Mouse (Mus musculus) myocyte (in vitro differentiated cells): ENCODE measurements around the gene Ctnnbl1. TPM values are rescaled to one million over a fixed set of nuclear protein-coding genes. Genes with fewer than 3 reads are reported as not detected.

Source experiments
- H3K27me3 ChIP-seq: one replicate; pipeline ENCODE4 v1.6.1; 2011; ENCODE audit not compliant: control insufficient read depth, insufficient read depth, insufficient read length
- H3K36me3 ChIP-seq: one replicate; pipeline ENCODE4 v1.6.1; 2011; ENCODE audit not compliant: control insufficient read depth, insufficient read depth
- H3K4me2 ChIP-seq: one replicate; pipeline ENCODE4 v1.6.1; 2011; ENCODE audit warnings: low read depth, control low read depth
- H3K4me3 ChIP-seq: one replicate; pipeline ENCODE4 v1.5.1; 2011; ENCODE audit warnings: mild to moderate bottlenecking, control low read depth, moderate library complexity
- H3K79me2 ChIP-seq: one replicate; pipeline ENCODE4 v1.6.1; 2011; ENCODE audit not compliant: control insufficient read depth, insufficient read depth
- H3ac ChIP-seq: one replicate; pipeline ENCODE4 v1.6.1; 2011; ENCODE audit not compliant: control insufficient read depth, insufficient read length
- CEBPB ChIP-seq: IDR thresholded peaks from 2 replicates; pipeline ENCODE4 v1.6.1; 2011; ENCODE audit warnings: mild to moderate bottlenecking, moderate library complexity; ENCODE audit not compliant: poor library complexity, insufficient read depth, severe bottlenecking
- E2F4 ChIP-seq: IDR thresholded peaks from one replicate; pipeline ENCODE4 v1.6.1; 2011; ENCODE audit warnings: mild to moderate bottlenecking, control low read depth, moderate library complexity; ENCODE audit not compliant: insufficient read depth
- MAX ChIP-seq: IDR thresholded peaks from one replicate; pipeline ENCODE4 v1.6.1; 2011; ENCODE audit warnings: low read depth, mild to moderate bottlenecking, control low read depth
- MYOD1 ChIP-seq, 3 experiments: IDR thresholded peaks; one replicate each; pipeline ENCODE4 v1.6.1; 2011; ENCODE audit warnings: control low read depth in 2 of 3, low read depth in 2 of 3, mild to moderate bottlenecking in 2 of 3, moderate library complexity in 1 of 3; ENCODE audit not compliant: insufficient read length in 2 of 3, control insufficient read depth in 1 of 3
- MYOG ChIP-seq, 3 experiments: IDR thresholded peaks; one replicate each; pipeline ENCODE4 v1.6.1; 2011; ENCODE audit warnings: control low read depth in 2 of 3, low read depth in 2 of 3, mild to moderate bottlenecking in 2 of 3; ENCODE audit not compliant: insufficient read length in 2 of 3, control insufficient read depth in 1 of 3, insufficient read depth in 1 of 3
- POLR2A ChIP-seq: IDR thresholded peaks from one replicate; pipeline ENCODE4 v1.6.1; 2011; ENCODE audit warnings: low read depth, mild to moderate bottlenecking, control low read depth, moderate library complexity; ENCODE audit not compliant: insufficient read length
- POLR2AphosphoS2 ChIP-seq: IDR thresholded peaks from one replicate; pipeline ENCODE4 v1.6.1; 2011; ENCODE audit warnings: low read depth, control low read depth; ENCODE audit not compliant: insufficient read length
- REST ChIP-seq: IDR thresholded peaks from one replicate; pipeline ENCODE4 v1.6.1; 2011; ENCODE audit warnings: mild to moderate bottlenecking, control low read depth, moderate library complexity; ENCODE audit not compliant: insufficient read depth, insufficient read length
- SRF ChIP-seq: IDR thresholded peaks from one replicate; pipeline ENCODE4 v1.6.1; 2011; ENCODE audit warnings: low read depth; ENCODE audit not compliant: control insufficient read depth, insufficient read length
- TCF12 ChIP-seq: IDR thresholded peaks from one replicate; pipeline ENCODE4 v1.6.1; 2011; ENCODE audit warnings: mild to moderate bottlenecking, control low read depth; ENCODE audit not compliant: poor library complexity, insufficient read depth, severe bottlenecking
- TCF3 ChIP-seq: IDR thresholded peaks from one replicate; pipeline ENCODE4 v1.6.1; 2011; ENCODE audit warnings: low read depth, control low read depth; ENCODE audit not compliant: insufficient read length
- USF1 ChIP-seq: IDR thresholded peaks from one replicate; pipeline ENCODE4 v1.6.1; 2011; ENCODE audit warnings: low read depth, mild to moderate bottlenecking, control low read depth, moderate library complexity
- polyA plus RNA-seq: library from polyadenylated mRNA; unstranded; fragments of >200 nt; fragmentation: generic; extraction: Trizol; gene quantifications from one replicate; pipeline ENCODE4 v1.2.1, GENCODE M21; 2012; ENCODE audit warnings: missing spikeins

Gene Ctnnbl1
- polyA plus RNA-seq, 1 experiment: 35.0 TPM

DNA sequence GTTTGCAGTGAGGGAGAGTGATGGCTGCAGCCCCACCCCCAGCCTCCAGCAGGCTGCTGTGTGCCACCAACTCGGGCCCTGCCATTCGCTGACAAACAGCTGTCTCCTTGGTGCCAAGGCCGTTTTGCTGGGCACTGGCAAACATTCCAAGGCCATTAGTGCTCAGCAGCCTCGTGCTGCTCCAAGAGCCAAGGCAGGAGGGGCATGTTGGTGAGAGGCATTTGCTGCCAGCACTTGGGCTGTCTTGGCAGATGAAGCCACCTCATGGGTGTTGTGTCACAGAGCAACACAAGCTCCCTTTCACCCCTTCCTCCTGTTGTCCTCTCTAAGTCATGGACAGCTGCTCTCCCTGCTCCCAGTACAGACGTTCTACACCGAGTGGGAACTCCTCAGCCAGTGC, 136.0 kb downstream of the Ctnnbl1 start:
- no peaks in the 10 kb centered on the region for H3K27me3 ChIP-seq
- no peak overlapping the region for H3K4me2 ChIP-seq
- H3K36me3 ChIP-seq: no peaks in the 10 kb centered on the region
- TF ChIP-seq TCF3 (peak; percentile 20), CEBPB (no peak), MAX (peak; percentile 7), MYOD1 (IDR thresholded peaks at IDR 0.05; ENCODE audit: control insufficient read depth in 1 of 3, insufficient read length in 2 of 3, low read depth in 2 of 3) (peak in 2 of 3 experiments; percentile 62 to 67), POLR2A (no peak), MYOG (IDR thresholded peaks at IDR 0.05; ENCODE audit: control insufficient read depth in 1 of 3, insufficient read depth in 1 of 3, insufficient read length in 2 of 3, low read depth in 2 of 3) (peak; percentile 49 to 89 (median 79)), TCF12 (no peak)
- no peaks in the 10 kb centered on the region for H3K79me2 ChIP-seq
- no peak overlapping the region for H3ac ChIP-seq
- H3K4me3 ChIP-seq: no peak overlapping the region

DNA sequence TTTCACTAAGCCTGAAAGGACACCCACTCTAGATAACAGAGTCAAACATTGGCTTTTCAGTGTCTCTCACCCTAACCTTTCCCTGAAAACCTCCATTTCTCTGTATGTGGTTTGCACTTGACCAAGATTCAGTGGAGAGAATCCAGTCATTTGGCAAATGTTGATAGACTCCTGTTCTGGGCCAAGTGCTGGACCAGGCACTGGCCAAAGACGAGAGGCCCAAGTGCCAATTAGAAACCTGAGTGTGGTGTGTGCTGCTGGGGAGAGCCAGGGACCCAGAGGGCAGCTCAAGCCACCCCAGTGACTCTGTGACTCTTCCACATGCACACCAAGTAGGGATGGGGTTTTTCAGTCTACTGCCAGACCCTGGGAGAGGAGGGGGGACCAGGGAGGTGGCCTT, 136.5 kb downstream of the Ctnnbl1 start:
- H3K4me3 ChIP-seq: no peak overlapping the region
- no peaks in the 10 kb centered on the region for H3K36me3 ChIP-seq
- H3ac ChIP-seq: no peak overlapping the region
- H3K27me3 ChIP-seq: no peaks in the 10 kb centered on the region
- no peak overlapping the region for H3K4me2 ChIP-seq
- TF ChIP-seq MYOD1 (IDR thresholded peaks at IDR 0.05; ENCODE audit: control insufficient read depth in 1 of 3, insufficient read length in 2 of 3, low read depth in 2 of 3) (no peak), POLR2A (no peak)
- H3K79me2 ChIP-seq: no peaks in the 10 kb centered on the region

DNA sequence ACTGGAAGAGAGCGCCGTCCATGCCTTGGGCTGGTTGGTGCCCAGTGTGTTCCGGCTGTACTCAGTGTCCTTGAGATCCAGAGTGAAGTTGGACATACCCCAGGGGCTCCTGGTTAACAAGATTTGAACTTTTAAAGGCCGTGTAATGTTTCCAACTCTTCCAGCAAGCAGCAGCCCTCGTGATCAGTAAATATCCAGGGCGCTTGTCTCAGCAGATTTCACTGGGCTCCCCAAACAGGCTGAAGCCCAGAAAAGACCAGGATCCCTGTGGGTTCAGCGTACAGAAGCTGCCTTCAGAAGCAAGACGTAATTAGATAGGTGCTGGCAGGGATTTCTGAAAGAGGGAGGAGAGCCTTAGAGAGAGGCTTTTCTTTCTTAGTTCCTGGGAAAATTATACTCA, 137.9 kb downstream of the Ctnnbl1 start:
- Histone ChIP-seq H3K27me3 (no peaks in the 10 kb centered on the region), H3K79me2 (no peaks in the 10 kb centered on the region), H3K36me3 (no peaks in the 10 kb centered on the region), H3ac (no peak overlapping the region), H3K4me3 (no peak overlapping the region), H3K4me2 (no peak overlapping the region)
- TF ChIP-seq USF1 (no peak), TCF12 (no peak), MYOG (IDR thresholded peaks at IDR 0.05; ENCODE audit: control insufficient read depth in 1 of 3, insufficient read depth in 1 of 3, insufficient read length in 2 of 3, low read depth in 2 of 3) (no peak), REST (no peak), POLR2AphosphoS2 (no peak), E2F4 (no peak), MAX (no peak), POLR2A (no peak), CEBPB (no peak)

DNA sequence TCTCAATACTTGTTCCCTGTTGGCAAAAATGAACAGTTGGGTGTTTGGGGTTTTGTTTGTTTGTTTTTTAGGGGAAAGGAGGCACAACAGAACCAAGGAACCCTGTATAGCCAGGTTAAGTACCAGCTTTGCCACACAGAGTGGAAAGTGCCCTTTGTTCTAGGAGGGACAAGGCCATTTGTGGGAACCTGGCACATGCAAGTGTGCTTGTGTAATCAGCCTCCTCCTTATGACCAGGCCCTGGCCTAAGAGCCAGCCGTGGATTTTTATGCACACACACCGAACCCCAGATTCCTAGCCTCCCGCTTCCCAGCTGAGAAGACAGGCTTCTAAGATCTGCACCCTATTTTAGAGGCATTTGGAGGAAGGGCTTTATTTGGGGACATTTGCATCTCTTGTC, 140.2 kb downstream of the Ctnnbl1 start:
- Histone ChIP-seq H3ac (no peak overlapping the region), H3K27me3 (no peaks in the 10 kb centered on the region), H3K4me2 (no peak overlapping the region), H3K79me2 (no peaks in the 10 kb centered on the region), H3K4me3 (no peak overlapping the region), H3K36me3 (no peaks in the 10 kb centered on the region)
- TF ChIP-seq REST: no peak
- no peak for TF ChIP-seq MAX
- no peak for TF ChIP-seq MYOG (IDR thresholded peaks at IDR 0.05; ENCODE audit: control insufficient read depth in 1 of 3, insufficient read depth in 1 of 3, insufficient read length in 2 of 3, low read depth in 2 of 3)
- TF ChIP-seq POLR2A: no peak
- TF ChIP-seq USF1: no peak
- no peak for TF ChIP-seq CEBPB
- TF ChIP-seq POLR2AphosphoS2: no peak
- no peak for TF ChIP-seq MYOD1 (IDR thresholded peaks at IDR 0.05; ENCODE audit: control insufficient read depth in 1 of 3, insufficient read length in 2 of 3, low read depth in 2 of 3)
- no peak for TF ChIP-seq TCF12
- no peak for TF ChIP-seq TCF3
- no peak for TF ChIP-seq SRF
- TF ChIP-seq E2F4: no peak

- Histone ChIP-seq H3ac (no peak overlapping the region), H3K4me3 (no peak overlapping the region), H3K27me3 (no peaks in the 10 kb centered on the region), H3K36me3 (no peaks in the 10 kb centered on the region), H3K79me2 (no peaks in the 10 kb centered on the region), H3K4me2 (no peak overlapping the region)
- TF ChIP-seq E2F4 (no peak), TCF12 (no peak), MYOD1 (IDR thresholded peaks at IDR 0.05; ENCODE audit: control insufficient read depth in 1 of 3, insufficient read length in 2 of 3, low read depth in 2 of 3) (no peak), SRF (no peak), MAX (no peak), REST (no peak), CEBPB (no peak), POLR2A (no peak)
Observed at GRCm38 (mm10) chr2:157877967-157878366, 140.8 kb downstream of the Ctnnbl1 start.
